Mouse (Mus musculus) midbrain, embryonic 11.5 days (tissue): ENCODE data around the gene D430019H16Rik. TPM values are rescaled to one million over a fixed set of nuclear protein-coding genes. Genes with fewer than 3 reads are reported as not detected.

ENCODE experiments used
- ATAC-seq: fragments of 200-750 bp; cut with Nextera tagmentation; 2 replicates; pipeline ENCODE4 v1.8.0; 2017; ENCODE audit warnings: moderate TSS enrichment, moderate library complexity; ENCODE audit not compliant: low FRiP score
- DNase-seq: peaks from one replicate; pipeline ENCODE4 v3.0.0; 2015; ENCODE audit warnings: low spot score; ENCODE audit errors: missing footprints
- H3K27ac ChIP-seq: fragments of 300-500 bp; sonication (generic); 2 replicates; pipeline ENCODE4 v1.5.1; 2014; ENCODE audit warnings: low read depth, low read length
- H3K27me3 ChIP-seq: fragments of 300-500 bp; sonication (generic); 2 replicates; pipeline ENCODE4 v1.6.1; 2014; ENCODE audit warnings: mild to moderate bottlenecking, low read length, moderate library complexity, mixed read lengths; ENCODE audit not compliant: control insufficient read depth, insufficient read depth
- H3K36me3 ChIP-seq: fragments of 300-500 bp; sonication (generic); 2 replicates; pipeline ENCODE4 v1.6.1; 2014; ENCODE audit warnings: mild to moderate bottlenecking, low read length, moderate library complexity, mixed read lengths; ENCODE audit not compliant: control insufficient read depth, insufficient read depth
- H3K4me1 ChIP-seq: fragments of 300-500 bp; sonication (generic); 2 replicates; pipeline ENCODE4 v1.6.1; 2014; ENCODE audit warnings: low read length; ENCODE audit not compliant: control insufficient read depth, insufficient read depth
- H3K4me2 ChIP-seq: fragments of 300-500 bp; sonication (generic); 2 replicates; pipeline ENCODE4 v1.6.1; 2014; ENCODE audit warnings: mild to moderate bottlenecking, moderate library complexity
- H3K4me3 ChIP-seq: fragments of 300-500 bp; sonication (generic); 2 replicates; pipeline ENCODE4 v1.5.1; 2014; ENCODE audit warnings: low read depth, low read length
- H3K9ac ChIP-seq: fragments of 300-500 bp; sonication (generic); 2 replicates; pipeline ENCODE4 v1.6.1; 2014; ENCODE audit warnings: low read length
- H3K9me3 ChIP-seq: fragments of 300-500 bp; sonication (generic); 2 replicates; pipeline ENCODE4 v1.6.1; 2016; ENCODE audit warnings: low read length; ENCODE audit not compliant: control insufficient read depth
- WGBS: fragments of 180-500 bp; shearing (Covaris S2); extraction: QIAGEN DNeasy Blood & Tissue Kit; methylation state at CpG from one replicate; pipeline ENCODE4 v1.1.7; 2014; 5-methylcytosine and 5-hydroxymethylcytosine counted together
- polyA plus RNA-seq: library from polyadenylated mRNA; unstranded; fragments of >200 nt; fragmentation: Nextera tagmentation; extraction: Ambion mirVana; gene quantifications from 2 replicates; pipeline ENCODE4 v1.2.1, GENCODE M21; 2014

Gene D430019H16Rik
- polyA plus RNA-seq, 1 experiment from 2014 or later = 6.4 TPM

DNA sequence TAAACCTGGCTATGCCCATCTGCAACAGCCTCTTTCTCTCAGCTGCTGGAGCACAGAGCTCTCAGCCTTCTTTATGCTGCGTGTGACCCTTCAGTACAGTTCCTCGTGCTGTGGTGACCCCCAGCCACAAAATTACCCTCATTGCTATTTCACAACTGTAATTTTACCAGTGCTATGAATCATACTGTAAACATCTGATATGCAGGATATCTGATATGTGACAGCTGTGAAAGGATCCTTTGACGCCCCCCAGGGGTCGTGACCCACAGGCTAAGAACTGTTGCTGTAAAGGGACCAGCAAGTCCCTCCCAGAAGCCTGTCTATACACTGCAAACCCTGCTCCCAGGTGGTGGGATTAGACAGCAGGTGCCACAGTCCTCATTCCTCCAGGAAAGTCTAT, 45.2 kb downstream of the D430019H16Rik start:
- no peak overlapping the region for H3K27ac ChIP-seq
- no peak overlapping the region for H3K9ac ChIP-seq
- DNase-seq = no peak
- 75% methylated on average over 4 of the region's 4 CpGs for WGBS
- no peak for ATAC-seq
- no peaks in the 10 kb centered on the region for H3K4me1 ChIP-seq
- H3K9me3 ChIP-seq = no peaks in the 10 kb centered on the region
- H3K4me3 ChIP-seq = no peak overlapping the region
- H3K36me3 ChIP-seq = no peaks in the 10 kb centered on the region
- H3K4me2 ChIP-seq = no peak overlapping the region
- no peaks in the 10 kb centered on the region for H3K27me3 ChIP-seq

DNA sequence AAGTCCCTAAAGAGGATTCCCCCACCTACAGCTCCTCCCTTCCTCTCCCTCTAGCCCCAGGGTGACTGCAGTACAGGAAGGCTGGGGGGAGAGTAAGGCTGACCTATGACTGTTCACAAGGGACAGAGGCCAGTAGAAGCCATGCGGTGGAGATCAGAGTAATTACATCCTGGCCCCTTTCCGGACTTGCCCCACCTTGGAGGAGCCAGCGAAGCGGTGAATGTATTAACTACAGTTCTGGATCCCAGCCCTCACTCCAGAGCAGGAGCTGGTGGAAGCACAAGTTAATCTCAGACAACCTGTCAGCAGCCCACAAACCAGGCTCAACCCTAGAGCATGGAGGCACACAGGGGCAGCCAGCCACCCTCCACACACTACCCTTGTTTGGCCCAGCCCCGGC, 47.3 kb downstream of the D430019H16Rik start:
- DNase-seq (no peak), ATAC-seq (no peak)
- Histone ChIP-seq H3K36me3 (no peaks in the 10 kb centered on the region), H3K9ac (no peak overlapping the region), H3K4me1 (no peaks in the 10 kb centered on the region), H3K4me2 (no peak overlapping the region), H3K27ac (no peak overlapping the region), H3K9me3 (no peaks in the 10 kb centered on the region), H3K4me3 (no peak overlapping the region), H3K27me3 (no peaks in the 10 kb centered on the region)
- WGBS = 72% methylated on average over 5 of the region's 5 CpGs

DNA sequence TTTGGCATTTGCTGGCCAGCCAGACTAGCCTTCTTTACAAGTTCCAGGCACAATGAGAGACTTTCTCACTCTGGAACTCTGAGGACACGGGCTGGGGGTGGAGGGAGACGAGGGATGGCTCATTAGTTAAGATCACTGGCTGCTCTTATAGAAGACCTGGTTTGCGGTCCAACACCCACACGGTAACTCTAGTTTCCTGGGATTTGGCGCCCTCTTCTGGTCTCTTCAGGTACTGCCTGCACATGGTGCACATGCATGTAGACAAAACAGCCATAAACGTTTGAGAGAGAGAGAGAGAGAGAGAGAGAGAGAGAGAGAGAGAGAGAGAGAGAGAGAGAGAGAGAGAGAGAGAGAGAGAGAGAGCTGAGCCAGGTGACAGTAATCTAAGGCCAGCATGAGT, 51.1 kb downstream of the D430019H16Rik start:
- DNase-seq = peak; percentile 90
- Histone ChIP-seq H3K36me3 (no peaks in the 10 kb centered on the region), H3K27me3 (no peaks in the 10 kb centered on the region), H3K9ac (no peak overlapping the region), H3K4me1 (no peaks in the 10 kb centered on the region), H3K4me3 (no peak overlapping the region), H3K9me3 (no peaks in the 10 kb centered on the region), H3K4me2 (no peak overlapping the region), H3K27ac (no peak overlapping the region)
- no peak for ATAC-seq
- 69% methylated on average over 6 of the region's 6 CpGs for WGBS

DNA sequence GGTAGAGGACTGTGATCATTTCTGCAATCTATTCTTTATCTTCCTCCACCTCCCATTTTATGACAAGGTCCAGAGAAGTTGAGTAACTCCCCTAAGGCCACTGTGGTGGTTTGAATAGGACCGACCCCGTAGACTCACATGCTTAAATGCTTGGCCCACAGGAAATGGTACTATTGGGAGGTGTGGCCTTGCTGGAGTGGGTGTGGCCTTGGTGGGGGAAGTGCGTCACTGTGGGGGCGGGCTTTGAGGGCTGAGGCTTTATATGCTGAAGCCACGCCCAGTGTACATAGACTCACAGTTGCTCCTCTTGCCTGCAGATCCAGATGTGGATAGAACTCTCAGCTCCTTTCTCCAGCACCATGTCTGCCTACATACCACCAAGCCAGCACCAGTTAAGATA, 57.5 kb downstream of the D430019H16Rik start:
- no peaks in the 10 kb centered on the region for H3K9me3 ChIP-seq
- no peak overlapping the region for H3K4me3 ChIP-seq
- no peak for DNase-seq
- H3K4me1 ChIP-seq = no peaks in the 10 kb centered on the region
- H3K9ac ChIP-seq = no peak overlapping the region
- no peaks in the 10 kb centered on the region for H3K27me3 ChIP-seq
- WGBS = 92% methylated on average over 5 of the region's 5 CpGs
- no peak for ATAC-seq
- no peak overlapping the region for H3K4me2 ChIP-seq
- H3K27ac ChIP-seq = no peak overlapping the region
- H3K36me3 ChIP-seq = no peaks in the 10 kb centered on the region

DNA sequence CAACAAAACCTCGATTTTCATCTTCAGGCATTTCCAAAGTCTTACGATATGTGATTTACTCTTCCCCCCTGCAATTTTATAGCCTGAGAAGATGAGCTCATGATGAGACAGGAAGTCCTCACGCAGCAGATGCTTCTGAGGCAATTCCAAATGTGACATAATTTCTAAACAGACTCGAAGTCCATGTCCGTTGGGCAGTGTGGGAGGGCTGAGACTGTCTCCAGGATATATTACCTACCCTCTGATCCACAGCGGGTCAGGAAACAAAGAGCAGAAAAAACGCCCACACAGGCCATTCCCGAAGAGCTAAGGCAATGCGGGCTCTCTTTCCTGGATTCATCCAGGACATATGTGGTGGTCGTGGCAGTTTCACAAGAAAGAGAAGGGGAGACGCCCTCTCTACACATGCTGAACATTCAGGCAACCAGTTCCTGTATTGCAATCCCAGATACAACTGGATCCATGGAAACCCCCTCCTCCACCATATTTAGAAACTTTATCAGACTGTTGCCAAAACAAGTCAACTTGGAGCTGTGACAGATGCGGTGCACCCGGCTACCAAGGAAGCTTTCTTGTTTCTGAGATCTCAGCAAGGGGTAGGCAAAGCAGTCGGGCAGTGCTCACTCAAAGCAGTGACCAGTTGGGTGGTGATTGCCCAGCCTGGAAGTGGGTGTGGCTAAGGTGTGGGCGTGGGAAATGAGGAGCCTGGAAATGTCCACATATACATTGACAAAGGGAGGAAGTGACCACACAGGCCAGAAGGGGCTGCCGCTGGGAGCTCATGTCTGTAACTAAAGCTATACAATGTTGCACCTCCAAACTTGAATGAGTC, 58.2 kb downstream of the D430019H16Rik start:
- DNase-seq = no peak
- ATAC-seq = no peak
- H3K27me3 ChIP-seq = no peaks in the 10 kb centered on the region
- no peak overlapping the region for H3K9ac ChIP-seq
- no peak overlapping the region for H3K4me2 ChIP-seq
- no peaks in the 10 kb centered on the region for H3K36me3 ChIP-seq
- 89% methylated on average over 16 of the region's 16 CpGs for WGBS
- H3K9me3 ChIP-seq = no peaks in the 10 kb centered on the region
- H3K27ac ChIP-seq = no peak overlapping the region
- no peak overlapping the region for H3K4me3 ChIP-seq
- no peaks in the 10 kb centered on the region for H3K4me1 ChIP-seq

DNA sequence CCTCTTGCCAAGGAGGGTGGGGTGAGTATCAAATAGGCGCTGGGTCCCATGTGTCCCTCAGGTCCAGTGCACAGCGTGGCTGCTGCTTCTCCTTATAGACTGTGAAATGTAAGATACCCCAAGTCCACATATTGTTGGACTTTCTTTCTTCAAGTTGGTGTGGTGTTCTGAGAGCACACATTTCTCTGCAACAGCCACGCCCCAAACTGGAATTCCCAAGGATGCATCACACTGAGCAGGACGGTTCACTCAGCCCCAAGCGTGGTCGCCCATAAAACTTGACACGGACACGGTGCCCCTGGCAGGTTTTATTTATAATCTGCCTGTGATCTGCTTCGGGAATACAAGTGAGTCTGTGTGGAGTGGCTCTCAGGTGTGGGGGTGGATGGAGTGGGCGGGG, 60.5 kb downstream of the D430019H16Rik start:
- no peaks in the 10 kb centered on the region for H3K9me3 ChIP-seq
- ATAC-seq (no peak), DNase-seq (no peak)
- no peak overlapping the region for H3K4me3 ChIP-seq
- no peaks in the 10 kb centered on the region for H3K27me3 ChIP-seq
- 86% methylated on average over 10 of the region's 10 CpGs for WGBS
- no peak overlapping the region for H3K9ac ChIP-seq
- no peak overlapping the region for H3K27ac ChIP-seq
- H3K4me1 ChIP-seq = no peaks in the 10 kb centered on the region
- H3K36me3 ChIP-seq = no peaks in the 10 kb centered on the region
- H3K4me2 ChIP-seq = no peak overlapping the region

DNA sequence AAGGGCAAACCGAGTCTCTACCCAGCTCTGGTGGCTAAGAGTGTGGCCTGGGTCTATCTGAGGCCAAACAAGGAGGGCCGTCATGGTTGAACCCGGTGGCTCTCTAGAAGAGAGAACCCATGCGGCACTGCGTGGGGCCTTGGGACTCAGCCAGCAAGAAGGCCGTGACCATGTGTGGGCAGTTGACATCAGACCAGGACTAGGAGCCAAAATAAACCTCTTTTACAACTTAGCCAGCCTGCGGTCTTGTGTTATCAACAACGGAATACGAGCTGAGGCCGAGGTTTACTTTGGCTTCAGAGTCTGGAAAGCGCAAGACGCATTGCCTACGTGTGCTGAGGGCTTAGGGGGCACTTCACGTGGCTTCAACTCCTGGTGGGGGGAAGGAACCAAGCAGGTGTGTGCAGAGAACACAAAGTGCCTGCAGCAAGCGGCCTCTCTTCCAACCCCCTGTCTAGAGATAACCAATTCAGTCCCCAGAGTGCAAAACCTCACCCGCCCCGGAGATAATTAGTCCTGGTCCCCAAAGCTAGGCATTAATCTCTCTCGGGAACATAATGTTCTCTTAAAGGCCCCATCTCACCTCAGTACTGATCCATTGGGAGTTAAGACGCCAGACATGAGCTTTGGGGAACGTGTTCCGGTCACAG, 63.5 kb downstream of the D430019H16Rik start:
- no peak overlapping the region for H3K4me2 ChIP-seq
- H3K27ac ChIP-seq = no peak overlapping the region
- DNase-seq (no peak), ATAC-seq (no peak)
- H3K4me1 ChIP-seq = no peaks in the 10 kb centered on the region
- no peak overlapping the region for H3K4me3 ChIP-seq
- no peak overlapping the region for H3K9ac ChIP-seq
- H3K27me3 ChIP-seq = no peaks in the 10 kb centered on the region
- H3K9me3 ChIP-seq = no peaks in the 10 kb centered on the region
- H3K36me3 ChIP-seq = no peaks in the 10 kb centered on the region
- WGBS = 91% methylated on average over 21 of the region's 21 CpGs

DNA sequence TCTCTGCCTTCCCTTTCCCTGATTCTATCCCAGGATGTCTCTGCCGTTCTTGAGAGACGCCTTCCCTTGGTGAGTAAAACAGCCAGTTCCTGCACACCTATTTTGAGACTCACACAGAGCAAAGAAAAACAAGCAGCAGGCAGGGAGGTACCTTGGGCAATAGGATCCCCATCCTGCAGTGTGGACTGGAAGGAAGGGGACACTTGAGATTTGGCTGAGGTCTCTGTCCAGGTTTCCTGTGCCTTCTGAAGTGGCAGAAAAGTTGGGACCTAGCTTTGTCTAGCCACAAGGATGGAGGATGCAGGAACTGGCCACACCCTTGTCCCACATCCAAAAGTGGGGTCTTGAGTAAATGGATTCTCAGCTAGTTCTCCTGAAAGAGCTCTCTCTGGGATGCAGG, 66.2 kb downstream of the D430019H16Rik start:
- no peak overlapping the region for H3K27ac ChIP-seq
- H3K4me2 ChIP-seq = no peak overlapping the region
- no peak for ATAC-seq
- H3K4me3 ChIP-seq = no peak overlapping the region
- H3K4me1 ChIP-seq = no peaks in the 10 kb centered on the region
- no peak overlapping the region for H3K9ac ChIP-seq
- H3K36me3 ChIP-seq = no peaks in the 10 kb centered on the region
- H3K27me3 ChIP-seq = no peaks in the 10 kb centered on the region
- H3K9me3 ChIP-seq = no peaks in the 10 kb centered on the region
- no peak for DNase-seq
- WGBS = 66% methylated on average over 2 of the region's 2 CpGs

DNA sequence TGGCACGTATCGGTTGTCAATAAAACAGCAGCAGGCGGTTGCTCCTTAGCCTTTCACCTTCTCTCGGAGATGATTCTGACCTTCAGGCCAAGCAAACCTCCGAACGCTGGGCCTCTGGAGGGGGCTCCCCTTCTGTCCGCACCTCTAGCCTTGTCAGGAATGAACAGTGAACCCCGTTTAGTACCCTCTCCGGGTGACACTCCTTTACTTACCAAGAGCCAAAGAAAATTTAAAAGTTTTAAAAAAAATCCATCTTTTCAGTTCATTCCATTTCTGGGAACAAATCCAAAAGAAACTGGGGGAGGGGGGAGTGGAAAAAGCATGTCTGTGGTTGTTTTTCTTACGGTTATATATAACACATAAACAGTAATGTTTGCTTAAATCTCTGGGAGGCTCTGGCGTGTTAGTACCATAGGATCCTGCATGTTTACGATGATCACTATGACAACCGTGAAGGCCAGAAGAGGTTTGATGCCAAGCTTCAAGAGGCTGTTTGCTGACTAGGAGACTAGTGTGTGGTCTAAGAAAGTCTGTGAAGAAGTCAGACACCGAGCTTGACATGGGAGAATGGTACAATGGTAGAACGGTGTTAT, 67.6 kb downstream of the D430019H16Rik start:
- Histone ChIP-seq H3K4me3 (no peak overlapping the region), H3K27me3 (no peaks in the 10 kb centered on the region), H3K36me3 (no peaks in the 10 kb centered on the region), H3K4me1 (no peaks in the 10 kb centered on the region), H3K27ac (no peak overlapping the region), H3K9me3 (no peaks in the 10 kb centered on the region), H3K4me2 (no peak overlapping the region), H3K9ac (no peak overlapping the region)
- DNase-seq (no peak), ATAC-seq (no peak)
- WGBS = 80% methylated on average over 15 of the region's 15 CpGs
